Mouse (Mus musculus): ENCODE measurements around the gene Samd10.

Gene Samd10

DNA sequence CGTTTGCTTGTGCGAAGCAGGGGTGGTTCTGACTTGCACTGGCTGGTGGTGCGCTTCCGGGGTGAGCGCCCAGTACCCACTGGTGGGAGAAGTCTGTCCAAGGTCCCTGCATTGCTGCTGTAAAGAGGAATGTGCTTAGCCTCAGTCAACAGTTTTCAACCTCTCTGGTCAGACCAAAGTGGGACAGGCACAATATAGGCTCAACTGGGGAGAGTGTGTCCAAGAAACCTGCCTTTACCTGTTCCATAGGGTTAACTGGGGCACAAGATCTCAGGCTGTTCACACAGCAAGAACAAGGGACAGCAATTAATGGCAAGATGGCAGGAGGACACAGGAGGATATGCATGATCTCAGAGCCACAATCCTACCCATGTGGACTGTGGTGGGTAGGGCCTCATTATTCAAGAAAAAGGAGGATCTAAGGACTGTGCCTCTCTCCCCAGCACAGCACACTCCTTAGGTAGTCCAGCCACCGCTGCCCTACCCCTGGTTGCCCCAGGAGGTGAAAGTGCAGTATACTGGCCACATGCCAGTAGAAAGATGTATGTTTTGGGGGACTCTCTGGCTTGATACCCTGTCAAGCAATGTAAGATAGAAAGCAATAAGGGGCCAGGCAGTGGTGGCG is 24.0 kb downstream of the Samd10 start:
- DNase-seq, result peak in 1 of 2 experiments; percentile 3

DNA sequence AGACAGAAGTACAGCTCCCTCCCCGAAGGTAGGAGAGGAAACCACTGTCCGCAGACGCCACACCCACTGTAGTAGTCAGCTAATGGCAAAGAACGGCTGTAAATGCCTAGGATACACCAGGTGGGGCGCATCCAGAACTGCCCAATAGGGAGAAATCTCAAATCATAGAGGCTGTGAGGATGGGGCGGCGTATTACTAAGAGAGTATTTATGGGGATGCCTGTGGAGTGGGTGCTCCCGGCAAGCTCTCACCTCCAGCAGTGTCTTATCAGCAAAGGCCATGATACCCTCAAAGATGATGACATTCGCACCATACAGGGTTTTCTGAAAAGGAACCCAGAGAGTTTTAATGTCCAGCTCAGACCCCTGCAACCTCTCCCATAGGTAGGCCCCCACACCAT is 25.1 kb downstream of the Samd10 start:
- DNase-seq, result no peak

DNA sequence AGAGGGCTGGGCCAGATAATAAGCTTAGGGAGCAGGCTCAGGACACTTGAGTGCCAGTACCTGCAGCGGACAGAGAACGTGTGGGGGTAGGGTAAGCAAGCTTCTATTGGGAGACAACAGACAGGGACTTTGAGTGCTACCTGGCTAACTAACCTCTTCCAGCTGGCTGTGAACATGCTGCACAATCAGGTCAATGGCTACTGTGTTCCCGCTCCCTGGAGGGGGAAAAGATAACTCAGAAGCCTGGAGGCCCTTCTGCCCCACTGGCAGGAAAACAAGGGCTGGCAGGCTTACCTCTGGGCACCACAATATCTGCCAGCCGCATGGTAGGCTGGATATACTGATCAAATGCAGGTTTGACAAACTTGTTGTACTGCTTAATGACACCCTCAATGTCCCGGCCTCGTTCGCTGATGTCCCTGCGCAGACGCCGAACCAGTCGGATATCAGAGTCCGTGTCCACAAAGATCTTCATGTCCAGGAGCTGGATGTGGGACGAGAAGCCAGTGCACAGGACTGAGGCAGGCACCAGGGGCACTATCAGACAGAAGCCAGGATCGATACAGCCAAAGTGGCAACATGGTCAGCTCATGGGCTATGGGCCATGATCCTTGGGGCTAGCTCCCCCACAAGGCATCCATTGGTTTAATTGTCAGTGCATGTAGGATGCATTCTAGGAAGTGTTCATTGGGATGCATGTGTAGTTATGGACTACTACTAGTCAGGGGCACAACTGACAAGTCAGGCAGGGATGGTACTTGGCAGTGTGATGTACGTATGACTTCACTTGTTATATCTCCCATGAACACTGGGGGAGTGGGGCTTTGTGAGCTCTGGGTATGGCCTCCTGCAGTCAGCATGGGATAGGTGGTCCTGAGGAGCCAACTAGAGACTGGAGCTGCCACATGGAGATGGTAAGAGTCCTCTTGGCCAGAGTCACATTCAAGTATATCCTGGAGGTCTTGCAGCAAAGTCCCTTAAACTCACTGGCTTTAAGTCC is 25.8 kb downstream of the Samd10 start:
- peak; percentile 78 for DNase-seq

- DNase-seq, result peak in 1 of 2 experiments; percentile 37
Observed at GRCm38 (mm10) chr2:181571941-181572670, 26.9 kb downstream of the Samd10 start.

- DNase-seq, result peak; percentile 80 to 86
Observed at GRCm38 (mm10) chr2:181570921-181571595, 28.0 kb downstream of the Samd10 start.

DNA sequence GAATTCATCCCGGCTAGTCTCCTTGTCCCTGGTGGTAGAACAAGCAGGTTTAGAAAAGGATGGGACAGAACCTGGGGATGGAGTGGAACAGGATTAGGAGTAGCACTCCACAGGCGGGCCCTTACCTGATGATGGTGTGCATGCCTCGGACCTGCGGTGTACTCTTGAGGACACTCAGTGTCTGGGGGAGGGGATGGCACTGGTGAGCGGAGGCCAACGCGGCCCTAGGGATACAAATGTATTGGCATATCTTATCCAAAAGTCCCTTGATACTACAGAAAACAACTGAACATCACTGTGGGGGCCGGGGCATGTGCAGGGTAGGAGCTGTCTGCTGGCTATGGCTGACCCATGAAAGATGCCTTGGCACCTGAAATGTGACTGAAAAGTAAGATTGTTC is 28.6 kb downstream of the Samd10 start:
- DNase-seq, result no peak

DNA sequence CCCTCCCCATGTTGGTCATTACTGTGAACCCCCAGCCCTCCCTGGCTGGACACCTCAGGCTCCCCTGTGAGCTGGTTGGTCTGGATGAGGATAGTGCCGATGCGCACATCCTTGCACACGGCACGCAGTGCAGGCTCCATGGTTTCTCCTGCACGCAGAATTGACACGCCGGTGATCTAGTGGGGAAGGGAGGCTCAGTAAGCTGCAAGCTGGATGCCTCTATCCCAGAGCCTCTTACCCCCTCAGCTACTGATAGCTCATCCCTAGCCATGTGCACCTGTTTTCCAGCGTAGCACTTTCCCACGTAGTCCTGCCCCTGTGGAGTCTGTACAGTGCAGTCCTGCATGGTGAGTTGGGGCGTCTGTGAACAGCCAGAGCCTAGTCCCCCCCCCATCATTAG is 29.2 kb downstream of the Samd10 start:
- DNase-seq, result no peak

DNA sequence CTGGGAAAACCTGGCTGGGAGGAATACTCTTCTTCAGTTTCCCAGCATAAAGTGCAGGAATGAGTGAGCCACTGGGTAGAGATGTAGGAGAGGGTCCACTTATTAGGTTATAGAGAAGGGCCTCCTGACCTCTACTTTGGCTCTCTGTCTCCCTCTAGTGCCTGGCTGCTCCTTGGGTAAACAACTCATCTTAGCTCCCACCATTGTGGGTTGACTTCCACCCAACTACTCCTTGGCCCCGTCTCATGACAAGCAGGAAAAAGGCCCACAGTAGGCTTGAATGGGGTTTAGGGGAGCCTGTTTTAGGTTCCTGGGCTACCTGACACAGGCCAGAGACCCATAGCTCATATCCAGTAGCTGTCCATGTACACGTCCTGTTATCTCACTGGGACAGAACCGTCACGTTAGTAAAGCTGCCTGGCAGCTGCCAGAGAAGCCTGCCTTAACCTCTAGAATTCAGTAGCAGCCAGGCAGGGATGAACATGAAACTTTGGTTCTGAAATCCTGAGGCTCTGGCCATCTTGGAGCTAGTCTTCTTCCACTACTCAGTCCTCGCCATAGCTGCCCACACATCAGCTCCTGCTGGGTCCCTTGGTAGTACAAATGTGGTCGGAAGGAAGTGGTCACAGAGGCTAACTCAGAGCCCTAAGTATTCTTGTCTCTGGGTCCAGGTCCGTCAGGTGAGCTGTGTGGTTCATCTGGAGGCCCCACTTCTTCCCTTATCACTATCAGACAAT is 30.6 kb downstream of the Samd10 start:
- DNase-seq, result peak; percentile 77 to 82

DNA sequence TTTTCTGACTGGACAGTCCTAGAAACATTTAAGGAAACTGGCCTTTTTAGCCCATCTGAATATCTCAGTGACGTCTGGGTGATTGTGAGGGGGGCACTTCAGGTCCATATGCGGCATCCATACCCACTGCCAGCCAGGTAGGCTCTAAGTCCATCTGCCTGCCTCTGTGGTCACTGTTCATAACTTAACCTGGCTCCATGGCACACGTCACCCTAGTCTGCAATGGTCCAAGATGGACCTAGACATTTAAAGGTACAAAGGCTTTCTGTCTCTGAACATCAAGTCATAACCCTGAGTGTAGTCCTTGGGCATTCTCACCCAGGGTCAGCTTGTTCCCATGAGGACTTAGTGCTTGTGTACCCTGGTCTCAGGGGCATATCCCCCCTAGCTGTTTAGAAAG is 31.7 kb downstream of the Samd10 start:
- no peak for DNase-seq

GRCm38 (mm10) chr2:181553772-181554171 is 45.2 kb downstream of the Samd10 start:
- DNase-seq, result no peak

GRCm38 (mm10) chr2:181550233-181550632 is 48.8 kb downstream of the Samd10 start:
- no peak for DNase-seq

DNA sequence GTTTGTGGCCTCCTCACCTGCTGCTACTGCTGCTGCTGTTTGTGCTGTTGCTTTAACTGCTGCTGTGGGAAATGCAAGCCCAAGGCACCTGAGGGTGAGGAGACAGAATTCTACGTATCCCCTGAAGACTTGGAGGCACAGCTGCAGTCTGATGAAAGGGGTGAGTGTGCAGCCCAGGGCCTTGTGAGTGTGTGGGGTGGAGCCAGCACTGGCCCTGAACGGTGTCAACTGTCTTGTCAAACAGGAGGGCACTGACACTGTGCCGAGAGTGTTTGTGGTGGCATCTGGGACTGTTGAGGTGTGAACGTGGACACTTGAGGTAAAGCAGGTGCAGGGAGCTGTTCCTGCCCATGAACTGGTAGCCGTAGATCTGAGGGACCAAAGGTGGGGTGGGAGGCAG is 50.3 kb downstream of the Samd10 start:
- no peak for DNase-seq

GRCm38 (mm10) chr2:181548227-181548626 is 50.8 kb downstream of the Samd10 start:
- DNase-seq, result no peak

DNA sequence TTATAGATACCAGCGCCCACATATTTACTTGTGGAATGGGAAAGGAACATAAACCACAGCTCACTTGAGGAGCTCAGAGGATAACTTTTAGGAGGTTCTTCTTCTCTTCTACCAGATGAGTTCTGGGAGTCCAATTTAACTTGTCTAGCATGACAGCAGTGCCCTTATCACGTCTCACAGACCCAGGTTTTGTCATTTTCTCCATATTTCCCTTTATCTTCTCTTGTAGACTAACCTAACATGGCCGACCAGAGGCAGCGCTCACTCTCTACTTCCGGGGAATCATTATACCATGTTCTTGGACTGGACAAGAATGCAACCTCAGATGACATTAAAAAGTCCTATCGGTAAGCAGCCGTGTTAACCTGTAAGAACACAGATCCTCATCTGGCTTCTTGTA is 52.9 kb downstream of the Samd10 start:
- no peak for DNase-seq
